8 mouse cellular contexts compared by ENCODE assay signal in the genomic region with DNA sequence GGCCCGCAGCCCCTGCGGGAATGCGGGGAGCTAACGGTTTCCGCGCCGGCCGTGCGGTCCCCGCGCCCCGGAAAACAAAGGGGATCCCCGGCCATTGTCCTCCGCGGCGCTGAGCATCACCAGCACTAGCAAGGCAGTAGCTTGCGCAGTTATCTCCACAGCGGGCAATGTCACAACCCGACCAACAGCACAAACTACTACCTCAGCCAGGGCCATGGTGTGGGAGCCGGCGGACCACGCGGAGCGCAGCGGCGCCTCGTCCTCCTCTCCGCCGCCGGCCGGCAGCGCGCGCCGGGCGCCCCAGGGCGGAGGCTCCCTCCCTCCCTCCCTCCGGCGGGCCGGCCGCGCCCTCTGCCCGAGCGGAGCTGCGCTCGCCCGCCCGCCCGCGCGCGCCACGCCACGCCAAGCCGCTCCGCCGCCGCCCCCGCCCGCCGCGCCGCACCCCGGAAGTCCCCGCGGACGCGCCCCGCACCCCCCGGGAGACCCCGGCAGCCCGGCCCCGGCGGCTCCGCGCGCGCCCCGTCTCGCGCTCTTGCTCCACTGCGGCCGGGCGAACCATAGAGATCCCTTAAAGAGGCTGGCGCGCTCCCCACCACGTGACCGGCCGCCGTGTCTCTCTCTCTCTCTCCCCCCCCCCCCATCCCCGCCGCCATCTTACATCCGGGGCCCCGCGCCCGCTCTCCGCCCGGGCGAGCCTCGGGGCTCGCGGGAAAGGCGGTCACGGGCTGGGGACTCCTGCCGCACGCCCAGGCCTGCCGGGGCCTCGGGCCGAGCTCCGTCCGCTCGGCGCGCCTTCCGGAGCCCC.
DNase-seq lines count a peak whose midpoint lies in the region; ATAC-seq lines count a peak whose summit lies in the region.

No protein-coding gene starts in this region.

- peak; percentile 21 for ATAC-seq in common myeloid progenitor, adult 5-6 weeks (replicated peaks; ENCODE audit: low read depth, poor library complexity, severe bottlenecking)
- peak; percentile 30 for ATAC-seq in megakaryocyte progenitor cell, adult 5-6 weeks (replicated peaks; ENCODE audit: poor library complexity)

- intact Hi-C loops in left cerebral cortex, postnatal 14 days (cut with DNase I): loop anchor here (5.0 to 10.0 kb wide), 4 partner anchors 53 to 433 kb away; no protein-coding TSS in a partner anchor

- peak; percentile 77 for DNase-seq in adipocyte (ENCODE audit: low spot score)
- peak; percentile 77 to 84 for DNase-seq in gastrocnemius, adult 8-10 months (ENCODE audit: low spot score in 2 of 2)
- DNase-seq in induced T-regulatory cell, adult 2 months (ENCODE audit: low read depth): peak; percentile 85
- DNase-seq in left cerebral cortex, postnatal 14 days (ENCODE audit: low spot score in 2 of 2): peak; percentile 81 to 85
- peak; percentile 61 to 79 for DNase-seq in right cerebral cortex, adult 2 months (ENCODE audit: low spot score in 2 of 2)
- DNase-seq in urinary bladder, postnatal 10 days (ENCODE audit: low spot score): peak; percentile 36

Comparison
In these comparisons a context has a peak if more than half of its experiments do, and no peak if none do; other contexts are left out.
1. Peak in every context shown above with its lines: DNase-seq and ATAC-seq.